18 mouse cellular contexts compared by ENCODE assay signal in genomic region chr2:109913241-109913640, GRCm38 (mm10).
"Had no signal": no experiment of that assay in that cellular context is flagged by ENCODE, and none has a peak within 500 bp of the region (broad histone marks: within the 10 kb centered on the region; RNA-seq: fewer than 3 reads in every experiment).

No protein-coding gene starts in this region.

- H3K36me3 ChIP-seq: intestine, embryonic 15.5 days; limb, embryonic 13.5 days; midbrain, embryonic 12.5 days; neural tube, embryonic 15.5 days; stomach, embryonic 15.5 days had no signal

- H3K27me3 ChIP-seq: intestine, embryonic 15.5 days; limb, embryonic 13.5 days; midbrain, embryonic 12.5 days; neural tube, embryonic 15.5 days; stomach, embryonic 15.5 days had no signal

- DNase-seq: kidney, adult 18-20 months; kidney, postnatal 10 days; kidney, postnatal 4 days; left cerebral cortex, postnatal 4 days; lung, adult 2 months; lung, postnatal 36 days; right cerebral cortex, postnatal 4 days; spleen, adult 18-20 months; thymus, postnatal 36 days had no signal

- H3K4me2 ChIP-seq: intestine, embryonic 15.5 days; limb, embryonic 13.5 days; midbrain, embryonic 12.5 days; neural tube, embryonic 15.5 days; stomach, embryonic 15.5 days had no signal

- H3K27ac ChIP-seq: intestine, embryonic 15.5 days; layer of hippocampus, adult 2 months; limb, embryonic 13.5 days; liver, embryonic 14.5 days; midbrain, embryonic 12.5 days; neural tube, embryonic 15.5 days; stomach, embryonic 15.5 days had no signal

- H3K9ac ChIP-seq: intestine, embryonic 15.5 days; limb, embryonic 13.5 days; liver, embryonic 14.5 days; midbrain, embryonic 12.5 days; neural tube, embryonic 15.5 days; stomach, embryonic 15.5 days had no signal

- H3K9me3 ChIP-seq: intestine, embryonic 15.5 days; neural tube, embryonic 15.5 days; stomach, embryonic 15.5 days had no signal

- H3K4me3 ChIP-seq: intestine, embryonic 15.5 days; layer of hippocampus, adult 2 months; limb, embryonic 13.5 days; midbrain, embryonic 12.5 days; myocyte; neural tube, embryonic 15.5 days; stomach, embryonic 15.5 days had no signal

- H3K4me1 ChIP-seq: intestine, embryonic 15.5 days; stomach, embryonic 15.5 days had no signal

- ATAC-seq: intestine, embryonic 15.5 days; lung, postnatal 0 days had no signal
